Mouse (Mus musculus): ENCODE results near the gene Ttll5. TPM values are rescaled to one million over a fixed set of nuclear protein-coding genes. Genes with fewer than 3 reads are reported as not detected.
A peak's percentile ranks its signal among the peaks of the same experiment; 100 is the strongest.

The Ttll5 gene
- total RNA-seq, 2 experiments from 2014 or later = 16.6 to 17.6 TPM

DNA sequence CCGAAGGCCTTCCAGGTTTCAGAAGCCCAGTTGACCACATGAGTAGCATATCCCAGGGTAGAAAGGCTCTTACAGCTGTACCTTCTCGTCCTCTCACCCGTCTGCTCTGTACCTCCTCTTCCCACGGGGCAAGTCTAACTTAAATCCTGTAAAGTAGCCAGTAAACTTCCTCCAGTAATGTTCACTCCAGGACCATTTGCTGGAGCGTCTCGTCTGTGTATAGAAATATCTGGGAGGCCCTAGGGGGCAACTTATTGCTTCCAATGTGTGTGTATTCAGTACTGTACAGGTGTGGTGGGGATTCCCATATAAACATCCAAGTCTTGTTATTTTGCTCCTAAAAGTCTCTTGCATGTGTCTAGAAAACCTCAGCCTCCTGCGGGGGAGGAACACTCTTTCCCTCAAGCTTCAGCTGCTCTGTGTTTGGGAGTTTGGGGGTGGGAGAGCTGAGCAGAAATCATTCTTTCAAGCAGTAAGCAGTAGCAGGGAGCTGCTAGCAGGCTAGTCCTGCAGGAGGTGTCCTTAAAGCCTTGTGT is 176.7 kb downstream of the Ttll5 start:
- DNase-seq (ENCODE audit: low spot score in 2 of 2) = no peak

DNA sequence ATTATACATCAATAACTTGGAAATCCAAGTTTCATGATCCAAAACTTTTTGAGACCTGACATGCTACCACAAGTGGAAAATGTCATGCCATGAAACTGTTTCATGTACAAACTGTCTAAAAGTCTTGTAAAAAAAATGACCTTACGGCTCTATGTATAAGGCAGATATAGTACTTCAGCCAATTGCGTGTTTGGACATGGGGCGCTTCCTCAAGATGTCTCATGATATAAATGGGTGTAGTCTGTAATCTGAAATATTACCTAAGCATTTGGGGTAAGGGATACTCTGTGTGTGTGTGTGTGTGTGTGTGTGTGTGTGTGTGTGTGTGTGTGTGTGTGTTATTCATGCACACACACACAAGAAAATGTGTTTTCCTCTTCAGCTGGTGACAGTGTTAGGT is 180.2 kb downstream of the Ttll5 start:
- DNase-seq (ENCODE audit: low spot score in 2 of 2) = no peak

DNA sequence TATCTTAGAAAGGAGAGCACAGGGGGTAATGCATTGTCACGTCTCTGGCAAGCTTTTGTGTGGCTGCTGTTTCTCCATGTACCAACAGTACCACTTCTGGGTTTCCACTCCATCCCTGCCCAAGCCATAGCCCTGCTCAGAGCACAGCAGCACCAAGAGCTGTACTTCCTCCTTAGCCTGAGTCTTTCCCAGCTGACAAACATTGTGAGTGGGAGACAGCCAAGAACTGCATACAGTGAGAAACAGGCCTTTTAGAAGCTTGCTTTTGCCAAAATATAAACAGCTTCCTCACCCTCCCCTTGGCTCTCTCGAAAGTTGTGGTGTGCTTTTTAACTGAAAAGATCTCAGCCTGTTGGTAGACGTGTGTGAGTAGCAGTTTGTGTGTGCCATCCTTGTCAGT is 182.9 kb downstream of the Ttll5 start:
- no peak for DNase-seq (ENCODE audit: low spot score in 2 of 2)

DNA sequence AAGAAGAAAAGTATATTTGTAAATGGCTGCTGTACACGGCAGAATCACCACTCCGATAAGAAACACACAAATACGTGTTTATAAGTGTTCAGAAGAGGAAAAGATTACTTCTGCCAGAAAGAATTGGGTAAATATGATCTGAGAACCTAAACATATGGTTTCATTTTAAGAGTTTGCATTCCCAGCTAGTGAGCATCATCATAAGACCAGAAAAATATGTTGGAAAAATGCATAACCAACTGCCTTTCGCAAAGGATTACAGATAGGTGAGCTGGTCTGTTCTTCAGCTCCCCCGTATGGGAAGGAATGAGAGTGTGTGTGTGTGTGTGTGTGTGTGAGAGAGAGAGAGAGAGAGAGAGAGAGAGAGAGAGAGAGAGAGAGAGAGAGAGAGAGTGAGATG is 186.2 kb downstream of the Ttll5 start:
- no peak for DNase-seq (ENCODE audit: low spot score in 2 of 2)

DNA sequence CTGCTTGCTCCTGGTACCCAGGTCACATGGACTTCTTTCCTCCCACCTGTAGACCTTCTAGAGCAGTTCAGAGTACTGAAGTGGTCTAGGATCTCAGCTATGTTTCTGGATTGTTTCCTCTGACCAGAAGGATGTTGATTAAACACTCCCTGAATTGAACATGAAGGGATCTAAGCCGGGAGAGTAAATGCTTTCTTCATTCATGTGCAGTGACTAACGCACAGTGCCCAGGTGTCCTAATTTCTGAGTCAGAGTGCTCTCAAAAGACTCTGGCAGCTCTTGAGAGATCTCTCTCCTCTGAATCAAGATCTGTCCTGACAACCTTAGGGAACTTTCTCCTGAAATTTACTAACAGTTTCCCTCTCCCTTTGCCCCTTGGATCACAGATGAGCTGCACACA is 187.7 kb downstream of the Ttll5 start:
- DNase-seq (ENCODE audit: low spot score in 2 of 2) = no peak

DNA sequence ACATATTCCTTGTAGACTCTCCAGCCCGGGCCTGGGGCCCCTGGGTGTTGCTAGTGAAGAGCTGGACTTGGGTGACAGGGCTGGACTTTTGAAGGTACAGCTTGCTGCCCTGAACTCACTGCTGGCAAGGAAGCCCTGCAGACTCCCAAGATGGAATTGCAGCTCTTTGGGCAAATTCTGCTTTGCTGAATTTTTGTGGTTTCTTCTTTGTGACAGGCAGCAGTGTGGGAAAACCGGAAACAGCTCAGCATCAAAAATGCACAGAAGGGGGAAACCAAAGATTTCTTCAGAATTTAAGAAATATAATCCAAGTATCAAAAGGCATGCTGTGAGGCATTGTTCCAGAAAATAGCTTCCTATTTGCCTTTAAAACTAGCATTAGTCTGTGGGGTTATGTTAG is 189.7 kb downstream of the Ttll5 start:
- DNase-seq (ENCODE audit: low spot score in 2 of 2) = no peak

DNA sequence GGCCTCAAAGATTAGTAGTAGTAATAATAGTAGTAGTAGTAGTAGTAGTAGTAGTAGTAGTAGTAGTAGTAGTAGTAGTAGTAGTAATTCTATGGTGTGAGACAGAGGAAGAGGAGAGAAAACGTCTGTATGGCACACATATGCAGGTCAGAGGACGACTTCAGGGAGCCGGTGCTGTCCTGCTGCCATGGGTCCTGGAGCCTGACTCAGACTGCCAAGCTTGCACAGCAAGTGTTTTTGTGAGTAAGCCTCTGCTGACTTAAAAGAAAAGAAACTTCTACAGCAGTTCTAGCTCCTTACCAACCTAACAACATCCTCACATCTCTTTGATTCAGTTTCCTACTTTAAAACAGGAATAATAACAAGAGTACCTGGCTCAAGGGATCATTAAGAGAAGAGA is 190.2 kb downstream of the Ttll5 start:
- DNase-seq (ENCODE audit: low spot score in 2 of 2) = no peak

DNA sequence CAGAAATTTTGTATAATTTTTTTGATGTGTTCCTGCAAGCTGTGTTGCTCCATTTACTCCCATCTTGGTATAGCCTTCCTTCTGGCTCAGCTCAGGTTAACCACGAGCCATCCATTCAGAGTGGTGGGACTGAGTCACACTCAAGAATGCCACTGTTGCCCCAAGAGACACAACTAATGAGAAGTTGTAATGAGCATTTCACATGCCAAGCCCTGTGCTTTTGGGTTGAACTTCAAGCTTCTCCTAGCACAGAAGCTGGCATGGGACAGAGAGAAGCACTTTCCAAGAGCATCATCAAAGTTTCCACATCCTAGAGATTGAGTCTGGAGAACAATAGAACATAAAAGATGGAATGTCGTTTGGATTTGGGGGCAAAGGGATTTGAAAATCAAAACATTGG is 190.7 kb downstream of the Ttll5 start:
- DNase-seq (ENCODE audit: low spot score in 2 of 2) = no peak

DNA sequence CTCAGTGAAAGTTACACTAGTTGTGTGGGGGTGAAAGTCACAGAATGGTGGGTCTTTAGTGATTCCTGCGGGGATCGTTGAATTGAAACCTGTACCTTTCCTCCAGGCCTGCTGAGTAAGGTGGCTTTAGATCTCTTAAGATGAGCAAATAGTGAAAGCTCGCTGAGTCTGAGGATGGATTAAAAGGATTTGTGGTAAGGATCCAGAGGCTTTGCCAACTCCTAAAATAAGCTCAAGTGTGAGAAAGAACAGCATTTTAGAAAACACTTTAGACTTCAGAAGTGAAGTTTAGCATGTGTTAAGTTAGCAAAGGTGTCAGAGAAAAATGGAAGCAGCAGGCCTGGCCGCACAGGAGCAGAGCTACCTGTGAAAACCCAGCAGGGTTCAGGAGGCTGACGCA is 192.9 kb downstream of the Ttll5 start:
- DNase-seq (ENCODE audit: low spot score in 2 of 2) = no peak

DNA sequence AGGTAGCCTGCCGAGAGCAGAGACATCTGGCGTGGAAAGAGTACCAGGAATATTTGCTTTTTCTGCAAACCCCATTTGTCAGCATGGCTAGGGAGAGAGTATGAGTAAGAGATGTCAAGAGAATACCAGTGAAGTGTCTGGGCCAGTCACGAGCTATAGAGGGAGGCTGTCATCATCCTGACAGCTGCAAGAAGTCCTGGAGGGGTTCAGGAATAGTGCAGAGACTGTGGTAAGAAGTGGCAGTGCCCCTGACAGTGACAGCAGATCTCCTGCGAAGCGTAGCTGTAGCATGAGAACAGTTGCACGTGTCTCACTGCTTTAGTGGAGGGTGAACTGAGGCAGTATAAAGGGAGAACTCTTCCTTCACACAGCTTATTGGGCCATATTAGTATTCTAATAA is 197.1 kb downstream of the Ttll5 start:
- DNase-seq (ENCODE audit: low spot score in 2 of 2) = no peak

DNA sequence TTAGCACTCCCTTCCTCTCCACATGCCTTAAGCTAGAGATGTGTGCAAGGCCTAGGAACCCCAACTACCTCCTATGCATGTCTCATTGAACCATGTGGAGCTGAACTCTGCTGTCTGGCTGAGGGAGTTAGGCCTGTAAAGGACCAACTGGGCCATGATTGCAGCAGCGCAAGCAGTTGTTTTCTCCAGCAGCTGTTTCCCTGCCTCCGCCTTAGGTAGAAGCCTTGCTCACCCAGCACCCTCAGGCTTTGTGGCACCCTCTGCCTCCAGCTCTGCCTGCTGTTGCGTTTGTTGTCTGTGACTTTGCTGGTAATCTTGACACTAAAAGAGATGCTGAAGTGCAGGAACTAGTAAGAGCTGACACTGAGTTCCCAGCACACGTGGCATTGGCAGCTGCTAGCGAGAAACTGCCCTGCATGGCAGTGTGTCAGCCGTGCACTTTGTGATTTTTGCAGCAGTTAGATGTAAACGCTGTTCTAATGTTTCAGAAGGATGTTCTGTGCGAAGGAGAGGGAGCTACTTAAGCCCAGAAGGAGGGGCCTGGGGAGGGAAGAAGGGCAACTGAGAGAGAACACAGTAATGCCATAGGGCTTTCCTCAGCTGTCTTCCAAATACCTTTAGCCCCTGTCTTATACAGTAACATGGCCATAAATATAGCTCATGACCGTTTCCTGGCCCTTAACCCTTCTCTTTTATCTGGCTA is 198.0 kb downstream of the Ttll5 start:
- DNase-seq (ENCODE audit: low spot score in 2 of 2) = no peak

DNA sequence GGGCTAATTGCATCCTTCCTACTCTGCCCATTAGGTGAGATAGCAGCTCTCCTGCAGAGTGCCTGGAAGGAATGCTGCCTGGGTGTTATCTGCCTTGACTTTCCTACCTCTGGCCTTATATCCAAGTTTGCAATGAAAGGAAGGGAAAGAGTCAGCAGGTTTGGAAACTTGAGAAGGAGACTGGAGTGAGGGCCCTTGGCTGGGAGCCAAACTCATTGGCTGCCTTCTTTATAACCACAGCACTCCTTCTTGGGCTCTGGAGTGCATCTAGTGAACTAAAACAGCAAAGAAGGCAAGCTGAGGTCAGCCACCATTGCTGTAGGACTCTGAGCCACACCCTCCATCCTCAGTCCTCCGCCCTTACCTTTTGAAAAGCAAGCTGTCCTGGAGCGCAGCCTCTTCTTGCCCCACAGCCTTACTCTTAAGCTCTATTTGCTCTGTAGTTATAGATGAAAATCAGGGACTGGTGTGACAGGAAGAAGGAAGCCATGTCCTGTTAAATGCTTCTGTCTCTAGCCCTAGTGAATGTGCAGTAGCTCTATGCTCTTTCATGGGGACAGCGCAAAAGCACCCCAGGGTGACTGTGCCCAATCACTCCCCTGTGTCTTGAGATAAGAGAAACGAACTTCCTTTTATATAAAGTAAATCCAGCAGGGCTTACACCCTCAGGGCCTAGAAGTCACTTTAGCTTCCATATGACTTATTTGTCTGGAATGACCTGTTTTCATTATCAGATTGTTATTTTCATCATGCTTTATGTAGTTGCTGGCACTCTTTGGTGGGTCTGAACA is 198.8 kb downstream of the Ttll5 start:
- peak in 1 of 2 experiments; percentile 49 for DNase-seq (ENCODE audit: low spot score in 2 of 2)

DNA sequence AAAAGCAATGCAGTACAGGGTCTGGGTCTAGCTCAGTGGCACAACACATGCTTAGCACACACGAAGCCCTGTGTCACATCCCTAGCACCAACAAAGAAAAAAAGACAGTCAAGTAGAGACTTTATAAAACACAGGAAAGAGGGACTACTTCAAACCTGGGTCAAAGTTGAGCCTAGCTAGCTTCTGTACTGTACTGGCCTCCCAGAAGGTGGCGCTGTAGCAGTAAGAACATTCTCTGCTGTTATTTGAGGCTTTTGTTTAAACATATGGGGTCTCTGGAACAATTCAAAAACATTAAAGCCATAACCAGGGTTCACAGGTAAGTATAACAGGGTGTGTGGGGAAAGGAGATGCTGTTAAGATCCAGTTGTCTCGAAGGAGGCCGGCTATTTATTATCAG is 200.0 kb downstream of the Ttll5 start:
- DNase-seq (ENCODE audit: low spot score in 2 of 2) = peak in 1 of 2 experiments; percentile 58

DNA sequence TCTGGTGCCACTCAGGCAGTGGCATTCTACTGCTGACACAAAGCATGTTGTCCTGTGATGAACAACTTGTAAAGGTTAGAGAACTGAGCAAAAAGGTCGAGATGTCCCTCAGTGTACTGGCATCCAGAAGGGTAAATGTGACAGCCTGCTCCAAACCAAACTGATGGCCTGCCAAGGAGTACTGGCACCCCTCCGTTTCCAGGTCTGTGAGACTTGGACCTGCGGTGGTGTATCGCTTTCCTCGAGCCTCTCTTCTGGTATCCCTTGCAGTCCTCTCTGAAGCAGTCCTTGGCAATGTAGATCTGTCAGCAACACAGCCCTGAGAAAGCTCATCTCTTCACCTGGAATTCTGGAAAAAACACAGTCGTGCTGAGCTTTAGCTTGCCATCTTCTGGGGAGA is 201.0 kb downstream of the Ttll5 start:
- peak in 1 of 2 experiments; percentile 16 for DNase-seq (ENCODE audit: low spot score in 2 of 2)

DNA sequence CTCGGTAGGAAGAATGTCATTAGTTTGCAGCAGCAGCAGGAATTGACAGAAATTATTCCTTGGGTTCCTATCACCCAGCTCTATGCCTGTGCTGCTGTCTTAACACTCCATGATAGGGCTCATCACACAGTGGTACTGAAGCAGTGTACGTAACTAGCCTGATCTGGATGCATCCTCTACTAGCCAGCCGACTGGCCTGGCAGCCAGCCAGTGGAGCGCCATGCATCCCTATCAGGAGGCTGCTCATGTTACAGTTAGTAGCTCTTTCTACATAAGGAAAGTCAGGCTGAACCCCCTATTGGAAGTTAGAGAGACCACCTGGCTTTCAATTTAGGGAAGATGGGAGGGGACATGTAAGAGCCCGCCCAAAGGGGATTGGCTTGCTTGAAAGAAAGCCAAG is 202.5 kb downstream of the Ttll5 start:
- peak in 1 of 2 experiments; percentile 26 for DNase-seq (ENCODE audit: low spot score in 2 of 2)

DNA sequence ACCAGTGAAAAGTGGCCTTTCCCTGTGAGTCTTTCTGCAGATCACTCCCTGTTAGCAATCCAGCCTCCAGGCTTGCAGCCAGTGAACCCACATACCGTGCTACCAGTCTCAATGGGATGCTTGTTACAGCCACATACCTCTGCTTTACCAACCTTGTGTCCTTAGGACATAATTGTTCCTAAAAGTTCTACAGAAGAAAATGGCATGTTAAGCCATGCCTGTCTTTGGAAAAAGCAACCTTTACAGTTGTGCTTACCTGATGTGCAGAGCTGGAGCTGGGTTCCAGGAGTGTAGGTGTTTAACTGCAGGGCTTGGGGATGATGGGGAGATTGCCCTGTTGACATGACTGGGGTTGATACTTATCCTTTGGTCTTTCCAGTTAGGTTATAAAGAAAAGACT is 203.3 kb downstream of the Ttll5 start:
- no peak for DNase-seq (ENCODE audit: low spot score in 2 of 2)

DNA sequence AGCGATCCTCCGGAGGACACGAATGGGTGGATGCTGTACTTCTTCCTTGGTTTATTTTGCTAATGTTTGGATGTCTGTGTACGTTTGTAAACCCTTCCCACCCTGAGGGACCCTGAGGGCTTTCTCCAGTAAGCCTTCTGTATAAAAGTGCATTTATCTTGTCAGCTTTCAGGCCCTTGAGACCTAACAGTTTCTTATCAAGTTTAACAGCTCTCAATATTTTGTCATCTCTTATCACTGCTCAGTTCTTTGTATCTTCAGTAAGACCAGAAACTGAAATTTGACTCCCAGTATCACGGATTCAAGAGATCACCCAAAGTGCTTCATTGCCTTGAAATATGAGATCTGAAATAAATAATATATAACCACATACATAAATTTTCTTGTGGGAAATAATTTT is 206.5 kb downstream of the Ttll5 start:
- no peak for DNase-seq (ENCODE audit: low spot score in 2 of 2)

DNA sequence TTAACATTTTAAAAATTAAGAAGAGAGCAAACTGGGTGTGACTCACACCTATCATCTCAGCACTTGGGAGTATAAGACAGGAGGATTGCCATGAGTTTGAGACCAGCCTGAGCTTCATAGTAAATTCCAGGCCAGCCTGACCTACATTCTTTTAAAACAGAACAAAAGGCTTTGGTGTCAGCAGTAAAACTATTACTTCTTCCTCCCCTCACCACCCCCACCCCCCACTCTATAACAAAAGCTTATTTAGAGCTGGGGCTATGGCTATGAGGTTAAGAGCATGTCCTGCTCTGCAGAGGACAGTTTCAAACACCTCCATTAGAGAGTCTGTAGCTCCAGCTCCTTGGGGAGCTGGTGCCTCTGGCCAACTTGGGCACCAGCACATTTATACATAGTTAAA is 211.1 kb downstream of the Ttll5 start:
- DNase-seq (ENCODE audit: low spot score in 2 of 2) = no peak

DNA sequence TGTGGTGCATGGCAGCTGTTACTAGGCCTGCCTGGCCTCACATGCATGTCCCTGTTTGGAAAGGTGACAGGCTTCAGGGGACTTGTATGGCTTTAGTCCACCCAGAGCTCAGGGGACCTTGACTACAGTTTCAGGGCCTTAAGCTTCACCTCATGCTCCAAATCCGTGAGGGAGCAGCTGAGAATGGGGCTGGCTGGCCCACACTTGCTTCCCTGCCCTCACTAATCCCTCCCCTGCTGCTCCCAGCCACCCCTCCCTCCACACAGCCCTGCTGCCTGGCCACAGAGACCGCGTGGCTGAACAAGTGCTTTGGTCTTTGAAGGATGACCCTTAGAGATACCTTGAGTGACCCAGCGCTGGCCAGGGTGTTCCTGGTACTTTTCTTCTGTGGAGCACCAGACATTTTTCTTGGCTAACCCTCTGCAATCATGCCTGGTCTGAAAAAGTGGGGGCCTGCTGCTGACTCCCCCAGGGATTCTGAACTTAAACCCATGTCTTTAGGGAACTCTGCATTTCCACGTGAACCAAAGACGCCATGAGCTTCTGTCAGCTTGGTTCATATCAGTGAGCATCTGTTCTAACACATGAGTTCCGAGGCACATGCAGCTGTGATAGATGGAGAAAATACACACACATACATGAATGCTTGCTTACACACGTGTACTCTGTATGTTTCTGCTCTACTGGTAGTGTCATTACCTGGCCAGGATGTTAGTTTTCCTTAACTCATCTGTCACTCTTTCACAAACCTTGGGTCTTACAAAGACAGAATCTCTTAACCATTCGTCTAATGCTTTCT is 212.1 kb downstream of the Ttll5 start:
- DNase-seq (ENCODE audit: low spot score in 2 of 2) = peak in 1 of 2 experiments; percentile 33

DNA sequence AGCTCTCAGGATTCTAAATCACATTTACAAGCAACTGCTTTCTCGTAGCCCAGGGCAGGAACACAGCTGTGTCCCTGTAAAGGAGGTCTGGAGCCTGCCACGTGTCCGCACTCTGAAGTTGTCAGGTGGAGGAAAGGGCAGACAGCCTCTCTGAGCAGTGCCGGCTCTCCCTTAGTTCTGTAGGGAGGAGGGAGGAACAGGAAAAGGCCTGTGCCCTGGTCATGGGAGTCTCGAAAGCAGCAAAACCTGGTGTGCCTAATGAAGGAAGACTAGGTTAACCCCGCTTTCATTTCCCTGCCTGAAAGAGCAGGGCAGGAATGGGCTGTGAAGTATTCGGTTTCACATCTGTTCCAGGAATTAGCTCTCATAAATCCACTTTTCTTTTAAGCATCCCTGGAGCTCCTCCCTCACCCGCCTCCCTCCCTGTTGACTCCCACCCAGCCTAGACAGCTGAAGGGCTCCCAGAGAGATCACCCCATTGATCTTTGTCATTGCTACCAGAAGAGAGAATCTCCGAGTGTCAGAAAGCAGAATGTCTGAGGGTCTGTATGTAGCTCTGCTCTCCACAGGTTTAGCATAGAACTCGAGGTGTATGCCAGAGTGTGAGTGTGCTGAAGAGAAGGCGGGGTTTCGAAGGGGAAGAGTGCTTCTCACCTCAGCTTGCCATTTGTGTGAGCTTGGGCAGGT is 212.9 kb downstream of the Ttll5 start:
- peak in 1 of 2 experiments; percentile 35 for DNase-seq (ENCODE audit: low spot score in 2 of 2)

DNA sequence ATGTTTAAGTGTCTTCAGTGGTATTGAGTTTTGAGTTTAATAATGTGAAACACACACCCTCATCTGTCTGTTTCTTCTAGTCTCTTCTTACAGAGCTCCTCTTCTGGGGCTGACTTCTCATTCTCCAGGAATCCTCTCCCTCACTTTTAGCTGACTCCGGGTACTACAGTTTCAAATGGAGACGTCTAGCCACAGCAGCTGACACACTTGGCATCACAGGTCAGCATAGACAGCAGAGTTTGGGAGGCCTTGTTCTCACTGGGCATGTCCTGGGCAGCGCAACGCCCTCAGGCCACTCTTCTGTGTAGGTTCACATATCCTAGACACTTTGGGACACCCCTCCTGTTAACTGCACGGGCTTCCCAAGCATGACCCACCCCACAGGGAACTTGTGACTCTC is 214.6 kb downstream of the Ttll5 start:
- DNase-seq (ENCODE audit: low spot score in 2 of 2) = no peak

All from gastrocnemius, postnatal 4 days (tissue).